Mouse (Mus musculus) kidney, postnatal 10 days (tissue): ENCODE results near the gene Rpl10a.
"Not testable (repeated sequence)": the region's sequence is repeated elsewhere in the genome, so short reads cannot be mapped to it uniquely, and the experiment has no call there.

ENCODE experiments used
- DNase-seq: peaks from one replicate; pipeline ENCODE4 v3.0.0; 2021; ENCODE audit warnings: mixed read lengths

Gene Rpl10a

DNA sequence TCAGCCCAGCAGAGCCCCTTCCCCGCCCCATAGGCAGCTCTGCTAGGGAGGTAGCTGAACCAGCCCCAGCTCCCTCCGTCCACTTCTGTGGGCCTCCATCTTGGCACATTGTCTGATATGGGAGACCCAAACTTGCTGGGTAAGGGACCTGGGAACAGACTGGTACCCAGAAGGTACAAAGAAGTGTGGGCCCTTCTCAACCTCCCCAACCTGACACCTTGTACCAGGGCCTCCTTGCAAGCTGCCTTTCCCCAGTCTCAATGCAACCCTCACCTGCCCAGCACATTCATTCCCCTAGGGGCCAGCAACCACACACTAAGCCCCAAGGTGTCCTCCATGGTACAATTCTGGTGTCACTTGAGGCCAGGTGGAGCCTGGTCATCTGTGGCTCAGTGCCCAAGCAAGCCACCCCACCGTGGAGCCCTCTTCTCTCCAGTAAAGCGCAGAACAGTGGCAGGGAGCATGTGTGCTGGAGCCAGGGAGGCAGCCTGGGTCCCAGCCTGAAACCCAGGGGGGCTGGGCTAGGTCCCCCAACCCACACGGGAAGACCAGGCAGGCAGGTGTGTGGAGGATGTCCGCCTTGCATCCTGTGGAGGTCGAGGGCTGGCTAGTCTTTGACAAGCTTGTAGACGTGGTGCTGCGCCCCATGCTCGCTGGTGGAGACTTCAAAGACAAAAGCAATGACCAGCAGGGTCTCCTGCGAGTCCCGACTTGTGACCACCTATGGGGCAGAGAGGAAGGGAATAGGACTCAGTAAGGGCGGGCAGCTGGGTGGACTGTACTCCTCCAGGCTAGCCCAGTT lies 4.0 kb downstream of the Rpl10a start:
- no peak for DNase-seq

DNA sequence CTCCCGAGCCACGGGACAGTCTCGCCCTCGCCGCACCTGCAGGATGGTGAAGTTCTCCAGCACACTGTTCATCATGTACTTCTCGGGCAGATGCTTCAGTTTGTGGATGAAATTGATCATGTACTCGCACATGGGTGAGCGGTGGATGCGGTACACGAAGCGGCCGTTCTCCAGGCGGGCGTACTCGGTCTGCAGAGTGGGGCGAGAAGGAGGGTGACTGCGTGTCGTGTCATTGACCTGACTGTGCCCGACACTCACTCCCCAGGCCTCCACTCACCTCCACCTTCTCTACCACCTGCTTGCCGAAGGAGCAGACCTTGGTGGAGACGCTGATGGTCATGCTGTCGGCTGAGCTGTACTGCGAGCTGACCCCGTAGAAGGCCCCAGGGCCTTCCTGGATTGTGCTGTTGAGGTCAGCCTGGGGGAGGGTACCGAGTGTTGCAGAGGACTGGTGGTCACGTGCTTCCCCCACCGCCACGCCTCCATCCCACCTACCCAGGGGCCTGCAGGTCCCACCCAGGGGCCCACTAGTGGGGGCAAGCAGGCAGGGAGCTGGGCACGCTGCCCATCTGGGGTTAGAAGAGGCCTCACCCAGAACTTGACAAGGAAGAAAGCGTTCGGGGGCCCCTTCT lies 4.8 kb downstream of the Rpl10a start:
- DNase-seq, result peak; percentile 43

DNA sequence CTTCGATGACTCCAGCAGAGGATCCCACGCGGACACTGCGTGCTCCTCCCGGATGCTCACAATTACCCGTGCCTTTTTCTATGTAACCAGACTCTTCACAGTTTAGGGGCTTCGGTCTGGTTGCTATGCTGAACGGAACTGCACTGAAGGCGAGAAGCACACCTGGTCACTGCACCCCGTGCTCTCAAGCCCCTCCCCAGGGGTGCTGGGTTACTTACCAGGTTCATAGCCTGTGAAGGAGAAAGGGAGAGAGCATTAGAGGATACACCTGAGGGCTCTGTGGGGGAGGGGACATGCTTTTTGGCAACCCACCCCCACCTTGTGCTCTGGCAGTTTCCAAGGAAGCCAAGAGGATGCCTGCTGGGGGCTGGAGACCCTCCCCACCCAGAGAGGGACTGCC lies 7.0 kb downstream of the Rpl10a start:
- DNase-seq, result no peak

DNA sequence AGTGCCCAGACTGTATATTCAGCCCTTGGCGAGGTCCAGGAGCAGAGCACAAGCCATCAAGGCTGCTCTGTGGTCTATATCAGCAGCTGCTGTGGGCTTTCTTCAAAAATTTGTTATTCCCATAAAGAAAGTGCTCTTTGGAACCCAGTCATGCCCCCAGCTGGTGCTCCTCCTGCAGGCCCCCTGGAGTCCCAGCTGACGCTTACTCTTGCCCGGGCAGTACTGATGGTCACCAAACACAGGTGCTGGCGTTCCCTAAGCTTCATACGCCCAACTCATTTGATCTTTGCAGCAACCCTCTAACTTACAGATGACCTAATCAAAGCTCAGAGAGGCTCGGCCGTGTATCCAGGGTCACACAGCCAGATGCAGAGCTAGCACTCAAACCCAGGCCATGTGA lies 9.3 kb downstream of the Rpl10a start:
- DNase-seq, result no peak

DNA sequence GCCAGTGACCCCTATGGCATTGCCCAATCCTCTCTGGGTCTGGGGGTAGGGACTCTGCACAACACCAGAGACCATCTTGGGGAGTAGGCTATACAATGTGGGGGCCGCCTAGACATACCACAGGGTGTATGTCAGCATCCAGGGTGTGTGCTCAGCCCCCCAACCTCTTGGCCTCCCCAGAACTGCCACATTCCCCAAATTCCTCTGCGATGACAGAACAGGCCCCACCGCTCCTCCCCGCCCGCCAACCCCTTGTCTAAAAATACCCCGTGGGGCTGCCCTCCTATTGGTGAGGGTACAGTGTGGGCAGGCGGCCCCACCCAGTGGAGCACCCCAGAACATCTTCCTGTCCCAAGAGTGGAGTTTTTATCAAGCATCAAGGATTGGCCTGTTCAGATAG lies 12.3 kb downstream of the Rpl10a start:
- no peak for DNase-seq

DNA sequence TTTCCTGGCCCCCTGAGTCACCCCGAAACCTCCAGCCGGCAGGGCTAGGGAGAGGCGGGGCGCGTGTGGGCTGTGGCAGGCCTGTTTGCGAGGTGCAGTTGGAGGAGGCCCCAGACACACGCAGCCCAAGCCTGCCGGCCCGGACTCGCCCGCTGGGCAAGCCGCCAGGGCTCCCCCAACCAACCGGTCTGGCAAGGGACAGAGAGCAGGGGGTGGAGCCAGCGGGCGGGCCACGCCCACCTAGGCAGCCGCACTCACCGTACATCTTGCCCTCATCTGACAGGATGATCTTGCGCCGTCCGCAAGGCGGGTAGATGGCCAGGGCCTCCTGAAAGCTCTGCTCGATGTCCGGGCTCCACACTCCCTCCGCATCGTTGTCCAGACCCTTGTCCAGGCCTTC lies 12.8 kb downstream of the Rpl10a start:
- peak; percentile 97 for DNase-seq

DNA sequence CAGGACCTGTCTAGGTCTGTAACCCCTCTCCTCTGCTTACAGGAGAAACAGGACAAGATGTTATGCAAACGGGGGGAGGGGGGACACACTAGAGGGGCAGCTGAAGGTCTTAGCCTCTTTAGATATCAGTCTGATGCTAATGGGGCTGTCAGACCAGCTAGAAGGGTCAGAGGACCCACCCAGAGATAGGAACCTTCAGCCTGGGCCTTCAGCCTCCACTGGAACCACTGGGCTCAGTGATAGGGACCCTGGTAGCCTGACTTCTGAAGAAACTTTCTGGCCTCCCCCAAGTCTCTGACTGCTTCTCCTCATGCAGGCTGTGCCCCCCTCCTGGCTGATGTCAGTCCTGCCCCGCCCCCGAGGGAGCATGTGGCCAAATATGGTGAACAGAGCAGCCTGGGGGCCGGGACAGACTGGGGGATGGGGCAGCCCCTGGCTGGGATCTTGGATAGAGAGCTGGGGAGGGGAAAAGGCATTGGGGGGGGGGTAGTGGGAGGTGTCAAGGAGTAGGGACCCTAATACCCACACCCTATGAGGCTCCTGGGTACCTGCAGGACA lies 15.9 kb downstream of the Rpl10a start:
- DNase-seq, result peak; percentile 82

DNA sequence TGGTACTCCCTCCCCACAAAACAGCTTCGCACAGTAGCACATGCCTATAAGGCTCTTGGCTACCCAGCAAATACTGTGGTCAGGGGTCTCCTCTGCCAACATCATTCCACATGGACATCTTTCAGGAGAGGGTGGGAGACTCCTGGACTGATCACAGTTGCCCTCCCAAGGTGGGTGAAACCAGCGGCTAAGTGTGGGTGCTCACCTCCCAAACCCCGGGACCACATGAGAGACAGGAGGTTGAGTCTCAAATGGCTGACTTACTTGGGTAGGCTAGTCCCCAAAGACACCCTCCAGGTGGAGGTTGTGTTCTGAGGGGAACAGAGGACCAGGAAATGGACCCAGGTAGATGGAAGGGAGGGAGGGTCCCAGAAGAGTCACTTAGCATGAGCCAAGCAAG lies 16.4 kb downstream of the Rpl10a start:
- DNase-seq, result no peak

DNA sequence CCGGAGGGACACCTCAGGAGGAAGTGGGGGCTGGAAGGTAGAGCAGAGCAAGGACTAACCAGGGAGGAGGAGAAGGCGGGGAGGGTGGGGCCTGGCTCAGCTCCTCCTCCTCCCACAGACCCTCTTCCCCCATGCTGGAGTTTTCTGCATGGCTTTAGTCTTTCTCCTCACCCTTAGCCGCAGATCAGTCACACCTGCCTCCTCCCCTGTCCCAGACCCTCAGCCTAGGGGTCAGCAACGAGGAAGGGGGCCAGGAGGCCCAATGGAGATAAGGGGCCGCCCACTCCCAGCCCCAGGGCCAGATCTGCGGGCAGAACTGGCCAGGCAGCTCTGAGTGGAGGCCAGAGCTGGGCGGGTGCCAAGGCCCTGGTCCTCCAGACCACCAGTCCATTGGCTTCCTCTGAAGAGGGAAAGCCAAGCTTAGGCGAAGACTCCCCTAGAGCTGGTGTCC lies 17.0 kb downstream of the Rpl10a start:
- peak; percentile 67 for DNase-seq

DNA sequence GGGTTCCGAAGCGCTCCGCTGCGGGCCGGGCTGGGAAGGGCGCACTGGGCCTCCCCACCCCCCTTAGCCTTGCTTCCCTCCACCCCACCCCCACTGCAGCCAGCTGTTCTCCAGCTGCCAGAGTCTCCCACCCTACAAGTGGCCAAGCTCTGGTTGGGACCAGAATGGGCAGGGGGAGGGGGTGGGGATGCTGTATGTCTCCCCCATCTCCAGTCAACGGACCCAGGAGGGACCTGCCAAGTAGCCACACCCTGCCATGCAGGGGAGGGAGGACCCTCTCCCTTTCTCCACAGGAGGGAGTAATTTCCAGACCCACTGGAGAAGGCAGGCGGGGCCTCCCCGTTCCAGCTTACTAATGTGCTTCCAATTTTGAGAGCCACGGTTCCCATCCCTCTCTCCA lies 17.6 kb downstream of the Rpl10a start:
- peak; percentile 86 for DNase-seq

DNA sequence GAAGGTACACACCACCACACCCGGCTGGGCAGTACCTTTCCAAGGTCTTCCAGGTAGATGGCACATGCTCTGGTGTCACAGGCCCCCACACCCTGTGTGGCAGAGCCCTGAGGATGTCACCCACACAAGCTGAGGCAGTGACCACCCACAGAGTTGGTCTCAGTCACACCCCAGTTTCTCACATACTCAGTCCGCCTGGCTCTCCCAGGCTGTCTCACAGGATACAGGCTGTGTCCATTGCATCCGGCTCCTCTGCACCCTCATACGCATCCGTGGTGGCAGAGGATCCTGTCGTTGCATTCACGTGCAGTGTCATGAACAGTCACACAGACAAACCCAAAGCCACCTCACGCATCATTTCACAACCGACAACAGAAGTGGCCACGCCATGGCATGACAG lies 19.1 kb downstream of the Rpl10a start:
- DNase-seq, result no peak

DNA sequence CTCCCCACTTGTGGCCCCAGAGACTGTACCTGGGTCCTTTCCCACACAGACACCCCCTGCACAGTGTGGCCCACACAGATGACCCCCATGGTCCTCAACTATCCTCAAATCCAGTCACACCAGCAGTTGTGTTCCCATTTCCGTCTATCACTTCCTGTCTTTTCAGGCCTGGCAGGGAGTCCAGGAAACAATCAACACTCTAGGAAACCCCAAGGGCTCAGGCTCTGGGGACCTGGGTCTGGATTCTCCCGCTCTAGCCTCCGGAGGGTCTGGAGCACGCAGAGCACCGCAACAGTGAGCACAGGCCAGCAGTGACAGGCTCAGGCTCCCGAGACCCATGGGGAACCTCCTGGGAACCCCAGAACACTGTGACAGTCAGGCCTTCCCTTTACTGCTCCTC lies 19.9 kb downstream of the Rpl10a start:
- DNase-seq, result no peak

DNA sequence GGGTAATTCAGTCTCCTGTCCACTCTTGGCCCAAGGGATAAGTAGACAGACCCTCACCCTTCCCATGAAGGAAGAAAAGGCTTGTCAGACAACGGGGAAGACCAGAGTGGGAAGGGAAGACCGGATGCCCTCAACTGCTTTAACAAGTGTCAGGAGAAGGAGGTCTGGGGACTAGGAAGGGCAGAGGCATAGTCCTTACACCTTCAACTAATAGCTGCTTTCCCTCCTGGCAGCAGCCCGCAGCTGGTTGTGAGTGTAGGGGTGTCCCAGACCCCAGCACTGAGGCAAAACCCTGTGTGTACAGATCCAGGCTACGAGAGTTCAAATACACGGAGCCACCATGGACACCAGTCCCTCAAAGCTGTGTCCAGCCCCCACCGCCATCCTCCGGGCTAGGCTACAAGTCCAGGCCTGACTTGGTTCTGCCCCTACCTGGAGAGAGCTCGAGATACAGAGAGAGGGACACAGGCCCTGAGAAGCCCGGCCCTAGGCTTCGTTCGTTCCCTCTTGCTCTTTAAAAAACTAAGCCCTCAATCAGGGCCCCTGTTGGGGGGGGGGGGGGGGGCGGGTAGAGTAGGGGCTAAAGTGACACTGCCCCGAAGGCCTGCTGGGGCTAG lies 21.1 kb downstream of the Rpl10a start:
- no peak for DNase-seq

DNA sequence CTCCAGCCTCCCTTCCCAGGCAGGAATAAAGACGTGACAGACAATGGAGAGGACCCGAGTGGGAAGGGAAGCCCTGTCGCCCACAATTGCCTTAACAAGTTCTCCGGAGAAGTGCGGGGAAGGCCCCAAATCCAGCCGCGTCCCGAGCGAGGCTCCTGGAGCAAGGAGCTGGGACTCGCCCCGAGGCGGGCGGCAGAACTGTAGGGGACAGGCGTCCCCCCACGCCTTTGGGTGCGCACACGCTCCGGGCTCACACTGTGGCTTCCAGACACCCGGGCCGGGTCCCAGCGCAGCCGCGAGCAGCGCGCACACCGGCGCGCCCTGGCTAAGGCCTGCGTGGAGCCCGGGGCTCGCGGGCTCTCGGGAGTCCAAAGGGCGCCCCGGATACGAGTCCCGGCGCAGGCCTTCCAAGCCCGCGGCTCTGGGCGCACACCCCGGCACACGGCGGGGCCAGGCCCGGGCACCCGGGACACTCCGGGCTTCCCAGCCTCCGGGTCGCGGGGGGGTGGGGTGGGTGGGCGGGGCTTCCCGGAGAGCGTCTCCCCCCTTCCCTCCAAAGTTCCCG lies 21.7 kb downstream of the Rpl10a start:
- DNase-seq, result peak; percentile 77

DNA sequence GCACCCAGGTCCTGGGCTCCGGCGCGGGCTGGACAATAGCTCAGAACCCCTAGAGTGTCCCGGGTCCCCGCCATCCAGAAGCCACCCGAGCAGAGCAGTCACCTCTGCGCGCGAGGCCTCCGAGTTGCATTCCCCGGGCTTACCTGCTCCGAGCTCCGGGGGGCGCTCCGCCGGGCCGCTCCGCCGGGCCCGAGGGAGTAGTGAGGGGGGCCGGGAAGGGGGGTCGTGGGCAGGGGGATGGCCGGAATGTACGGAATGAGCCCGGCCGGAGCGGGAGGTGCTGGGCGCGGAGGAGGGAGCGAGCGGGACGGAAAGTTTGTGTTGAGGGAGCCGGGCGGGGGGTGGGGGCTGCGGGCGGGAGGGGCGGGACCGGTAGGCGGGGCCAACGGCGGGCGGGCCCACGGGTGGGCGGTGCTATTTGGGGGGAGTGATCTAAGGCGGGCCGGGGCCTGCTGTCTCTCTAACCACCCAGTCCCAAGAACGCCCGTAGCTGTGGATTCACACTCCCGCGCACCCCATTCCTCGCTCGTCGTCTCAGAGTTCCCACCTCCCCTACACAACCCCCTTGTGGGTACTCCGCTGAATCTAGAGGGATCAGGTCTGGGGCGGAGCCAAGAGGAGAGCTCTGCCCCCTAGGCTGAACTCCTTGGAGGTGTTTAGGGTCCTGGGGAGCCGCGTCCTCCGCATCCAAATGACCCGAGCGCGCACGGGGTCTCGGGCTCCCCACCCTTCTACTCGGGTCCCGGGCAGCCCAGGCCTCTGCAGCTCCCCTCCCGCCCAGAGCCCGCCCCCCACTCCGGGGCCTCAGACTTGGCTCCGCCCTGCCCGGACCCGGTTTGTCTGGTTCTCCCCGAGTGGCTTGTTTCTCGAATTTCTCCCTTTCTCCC lies 22.4 kb downstream of the Rpl10a start, which contains the start of gene Tead3:
Tead3 (minus strand) TSS at position 352 of the 887 bp plus-strand sequence.
- DNase-seq, result peak; percentile 92

DNA sequence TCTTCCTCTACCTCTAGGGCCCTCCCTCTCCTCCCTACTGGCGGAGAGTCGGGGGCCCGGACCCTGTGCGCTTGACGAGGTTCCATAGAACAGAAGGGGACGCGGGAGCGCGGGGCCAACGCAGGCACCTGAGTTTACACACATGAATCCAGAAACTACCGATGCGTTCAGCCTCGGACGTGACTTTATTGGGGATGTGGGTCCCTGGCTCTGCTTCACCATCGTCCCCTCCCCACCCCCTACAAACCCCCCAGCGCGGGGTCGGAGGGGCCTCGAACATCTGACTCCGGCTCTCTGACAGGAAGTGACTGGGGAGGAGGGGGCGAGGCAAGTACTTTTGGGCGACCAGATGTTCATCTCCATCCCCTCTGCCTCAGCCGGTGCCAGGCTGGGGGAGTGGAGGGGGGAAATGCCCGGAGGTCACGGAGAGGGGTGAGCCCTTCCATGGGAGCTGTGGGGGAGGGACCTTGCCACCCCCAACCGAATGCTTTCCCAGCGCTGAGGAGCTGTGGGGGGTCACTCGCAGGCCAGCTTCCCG lies 23.2 kb downstream of the Rpl10a start:
- peak; percentile 54 for DNase-seq

DNA sequence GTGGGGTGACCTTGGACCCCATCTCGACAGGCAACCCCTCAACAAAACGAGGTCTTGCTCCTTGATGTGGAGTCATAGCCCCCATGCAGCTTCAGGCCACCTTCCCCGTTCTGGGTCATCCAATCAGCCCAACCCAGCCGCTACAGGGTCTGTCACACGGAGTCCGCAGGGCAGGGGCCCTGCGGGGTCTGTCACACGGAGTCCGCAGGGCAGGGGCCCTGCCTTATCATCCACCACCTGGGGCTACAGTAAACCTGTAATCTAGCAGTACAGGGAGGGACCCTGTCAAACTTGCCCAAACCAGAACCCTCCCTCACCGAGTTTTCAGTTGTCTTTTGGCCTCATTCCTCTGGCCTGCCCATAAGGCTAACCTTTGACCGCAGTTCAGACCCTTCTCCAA lies 23.7 kb downstream of the Rpl10a start:
- no peak for DNase-seq

DNA sequence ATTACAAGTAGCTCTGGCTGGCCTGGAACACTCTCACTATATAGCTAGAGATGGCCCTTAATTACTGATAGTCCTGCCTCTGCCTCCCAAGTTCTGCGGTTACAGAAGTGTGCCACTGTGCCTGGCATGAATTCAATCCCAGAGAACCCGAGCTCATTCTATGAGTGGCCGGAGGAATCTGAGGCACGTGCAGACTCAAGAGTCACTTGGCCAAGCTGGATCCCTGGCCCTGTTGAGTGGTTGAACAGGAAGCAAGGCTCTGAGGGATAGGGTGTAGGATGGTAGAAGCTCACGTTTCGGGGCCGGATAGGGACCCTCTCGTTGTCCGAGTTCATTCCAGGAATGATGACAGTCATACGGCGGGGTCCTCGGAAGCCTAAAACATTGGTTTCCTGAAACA lies 27.6 kb downstream of the Rpl10a start:
- DNase-seq, result no peak

DNA sequence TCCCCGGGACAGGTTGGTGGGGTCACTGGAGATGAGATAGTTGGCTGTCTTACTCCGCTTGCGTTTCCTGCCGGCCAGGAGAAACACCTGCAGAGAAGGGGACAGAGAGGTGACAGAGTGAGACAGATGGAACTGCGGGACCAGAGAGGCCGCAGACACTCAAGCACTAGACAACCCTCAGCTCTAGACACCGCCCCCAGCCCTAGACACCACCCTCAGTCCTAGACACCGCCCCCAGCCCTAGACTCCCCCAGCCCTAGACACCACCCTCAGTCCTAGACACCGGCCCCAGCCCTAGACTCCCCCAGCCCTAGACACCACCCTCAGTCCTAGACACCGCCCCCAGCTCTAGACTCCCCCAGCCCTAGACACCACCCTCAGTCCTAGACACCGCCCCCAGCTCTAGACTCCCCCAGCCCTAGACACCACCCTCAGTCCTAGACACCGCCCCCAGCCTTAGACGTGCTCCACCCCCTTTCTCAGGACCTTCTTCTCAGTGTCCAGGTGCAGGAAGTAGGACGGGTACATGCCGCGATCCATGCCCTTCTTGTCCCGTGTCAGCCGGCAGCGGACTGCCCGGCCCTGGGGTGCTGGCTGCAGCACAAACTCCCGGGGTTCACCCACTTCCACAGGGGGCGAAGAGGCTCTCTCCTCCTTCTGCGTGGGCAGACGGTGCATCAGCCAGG lies 30.4 kb downstream of the Rpl10a start:
- not testable (repeated sequence) for DNase-seq

DNA sequence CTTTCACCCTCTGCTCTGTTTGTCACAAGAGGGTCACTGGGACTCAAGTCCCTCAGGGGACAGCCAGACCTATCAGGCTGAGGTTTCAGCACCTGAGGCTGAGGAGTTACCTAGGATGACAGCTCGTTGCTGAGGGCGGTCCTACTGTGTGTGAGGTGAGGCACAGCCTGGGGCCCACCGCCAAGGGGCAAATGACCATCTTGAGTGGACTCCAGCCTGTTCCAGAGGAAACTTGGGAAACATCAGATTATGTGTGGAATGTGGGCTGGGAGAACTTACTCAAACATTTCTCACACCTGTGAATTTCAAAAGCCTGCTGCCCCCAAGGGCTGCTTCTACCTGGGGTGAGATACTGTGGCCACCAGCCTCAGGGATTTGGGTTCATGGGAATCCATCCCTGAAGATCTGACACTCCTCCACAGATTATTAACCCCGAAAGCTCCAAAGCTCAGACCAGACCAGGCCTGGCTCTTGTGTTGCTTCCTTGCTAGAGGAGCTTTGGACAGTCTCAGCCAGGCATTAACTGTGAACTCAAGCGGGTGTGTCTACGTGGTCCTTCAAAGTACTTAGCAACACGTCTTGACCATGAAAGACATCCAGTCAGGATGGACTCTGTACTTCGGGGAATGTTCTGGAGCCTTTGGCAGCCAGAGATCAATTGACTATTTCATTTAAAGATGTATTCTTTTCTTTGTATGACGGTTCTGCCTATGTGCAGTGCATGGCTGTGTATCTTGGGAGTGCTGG lies 32.4 kb downstream of the Rpl10a start:
- no peak for DNase-seq
